Mouse (Mus musculus) heart, postnatal 0 days (tissue): ENCODE data around the gene Gtf3a.

Experiments used
- CTCF ChIP-seq: IDR thresholded peaks from 2 replicates; pipeline ENCODE4 v1.5.1; 2016; ENCODE audit warnings: antibody characterized with exemption, control low read depth, low read depth
- EP300 ChIP-seq: IDR thresholded peaks from 2 replicates; pipeline ENCODE4 v1.6.1; 2016; ENCODE audit warnings: antibody characterized with exemption, low read depth

DNA sequence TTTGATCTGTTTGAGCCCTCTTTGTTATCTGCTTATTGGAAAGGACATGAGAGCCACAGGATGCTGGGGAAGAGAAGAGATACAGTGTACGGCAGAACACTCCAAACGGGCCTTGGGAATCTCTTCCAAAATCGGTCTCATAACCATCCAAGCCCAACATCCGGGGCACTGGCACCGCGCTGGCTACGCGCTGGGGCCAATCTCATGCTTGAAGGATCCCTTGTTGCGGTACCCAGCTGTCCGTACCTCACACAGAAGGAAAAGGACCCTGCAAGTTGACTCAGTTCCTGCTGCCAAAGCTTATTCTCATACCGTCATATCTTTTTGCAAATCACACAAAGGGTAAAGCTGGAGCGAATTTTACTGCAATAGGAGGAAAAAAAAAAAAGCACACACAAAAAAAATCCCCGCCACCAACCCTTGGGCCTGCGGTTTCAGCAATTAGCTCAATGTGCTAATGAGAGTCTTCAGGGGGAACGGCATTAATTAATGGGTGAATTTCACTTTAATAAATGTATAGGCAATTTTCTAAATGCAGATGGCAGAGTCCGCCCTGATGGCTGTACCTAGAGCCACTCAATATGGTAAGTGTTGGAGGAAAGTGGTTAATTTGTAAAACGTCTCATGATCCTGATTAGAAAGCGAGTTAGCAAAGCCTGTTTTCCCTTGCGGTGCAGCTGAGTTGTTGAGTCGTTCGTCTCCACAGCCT is 37.4 kb downstream of the Gtf3a start:
- TF ChIP-seq CTCF = no peak
- TF ChIP-seq EP300 = no peak
